Mouse (Mus musculus) limb, embryonic 14.5 days (tissue): ENCODE data around the gene Abcb9. TPM values are rescaled to one million over a fixed set of nuclear protein-coding genes. Genes with fewer than 3 reads are reported as not detected.

ENCODE experiments used
- ATAC-seq: fragments of 200-750 bp; cut with Nextera tagmentation; 2 replicates; pipeline ENCODE4 v1.8.0; 2017; ENCODE audit warnings: low read depth, moderate number of reproducible peaks, moderate TSS enrichment; ENCODE audit not compliant: low FRiP score
- DNase-seq: peaks from one replicate; pipeline ENCODE4 v3.0.0-alpha.2; 2015; ENCODE audit warnings: low spot score
- H3K27ac ChIP-seq: fragments of 300-500 bp; sonication (generic); replicated peaks from 2 replicates; pipeline ENCODE4 v1.5.1; 2014; ENCODE audit warnings: low read depth, mild to moderate bottlenecking, low read length, moderate library complexity, mixed read lengths
- H3K27me3 ChIP-seq: fragments of 300-500 bp; sonication (generic); 2 replicates; pipeline ENCODE4 v1.6.1; 2014; ENCODE audit warnings: low read length, mixed read lengths; ENCODE audit not compliant: control insufficient read depth, insufficient read depth
- H3K36me3 ChIP-seq: fragments of 300-500 bp; sonication (generic); 2 replicates; pipeline ENCODE4 v1.6.1; 2014; ENCODE audit warnings: mild to moderate bottlenecking, low read length, moderate library complexity, mixed read lengths; ENCODE audit not compliant: control insufficient read depth, insufficient read depth
- H3K4me1 ChIP-seq: fragments of 300-500 bp; sonication (generic); 2 replicates; pipeline ENCODE4 v1.6.1; 2014; ENCODE audit warnings: antibody characterized with exemption, low read length, mixed read lengths; ENCODE audit not compliant: control insufficient read depth, insufficient read depth
- H3K4me2 ChIP-seq: fragments of 300-500 bp; sonication (generic); replicated peaks from 2 replicates; pipeline ENCODE4 v1.6.1; 2014; ENCODE audit warnings: low read depth, mild to moderate bottlenecking, low read length, moderate library complexity; ENCODE audit not compliant: severe bottlenecking
- H3K4me3 ChIP-seq: fragments of 300-500 bp; sonication (generic); replicated peaks from 2 replicates; pipeline ENCODE4 v1.5.1; 2014; ENCODE audit warnings: low read length
- H3K9ac ChIP-seq: fragments of 300-500 bp; sonication (generic); 2 replicates; pipeline ENCODE4 v1.6.1; 2014; ENCODE audit warnings: mild to moderate bottlenecking, low read depth, low read length, moderate library complexity; ENCODE audit not compliant: severe bottlenecking
- H3K9me3 ChIP-seq: fragments of 300-500 bp; sonication (generic); 2 replicates; pipeline ENCODE4 v1.6.1; 2016; ENCODE audit warnings: low read length; ENCODE audit not compliant: control insufficient read depth
- POLR2A ChIP-seq: fragments of 200-500 bp; IDR thresholded peaks from 2 replicates; pipeline ENCODE4 v1.8.0; 2012; ENCODE audit warnings: inconsistent platforms, mild to moderate bottlenecking, moderate library complexity, borderline replicate concordance; ENCODE audit not compliant: insufficient read depth, insufficient read length; ENCODE audit errors: extremely low read depth
- WGBS: fragments of 180-500 bp; shearing (Covaris S2); extraction: QIAGEN DNeasy Blood & Tissue Kit; methylation state at CpG from one replicate; pipeline ENCODE4 v1.1.7; 2014; 5-methylcytosine and 5-hydroxymethylcytosine counted together
- polyA plus RNA-seq, 2 experiments: library from polyadenylated mRNA; depleted of rRNA in 1 of 2; stranded (reverse) in 1 of 2; unstranded in 1 of 2; fragments of >200 nt; fragmentation: Nextera tagmentation in 1 of 2; extraction: Ambion mirVana in 1 of 2; gene quantifications; 2 replicates each; pipeline versions ENCODE4 v1.2.1 to v1.2.3; 2012 to 2014

Gene Abcb9
- polyA plus RNA-seq, 2 experiments: 2.2 to 2.6 TPM

GRCm38 (mm10) chr5:124025587-124026441, 69.8 kb downstream of the Abcb9 start:
- Histone ChIP-seq H3K4me2 (no peak overlapping the region), H3K9ac (no peak overlapping the region), H3K9me3 (no peaks in the 10 kb centered on the region), H3K4me3 (no peak overlapping the region), H3K27me3 (no peaks in the 10 kb centered on the region), H3K36me3 (peaks cover 11% of the 10 kb centered on the region; the same call in 1 of the 2 replicates), H3K27ac (no peak overlapping the region), H3K4me1 (peaks cover 29% of the 10 kb centered on the region)
- WGBS: 83% methylated on average over 15 of the region's 15 CpGs
- ATAC-seq (no peak), DNase-seq (no peak)
- no peak for TF ChIP-seq POLR2A

- no peak for DNase-seq
- H3K4me3 ChIP-seq: no peak overlapping the region
- no peaks in the 10 kb centered on the region for H3K27me3 ChIP-seq
- TF ChIP-seq POLR2A: no peak
- no peaks in the 10 kb centered on the region for H3K9me3 ChIP-seq
- WGBS: 81% methylated on average over 9 of the region's 9 CpGs
- H3K36me3 ChIP-seq: peaks cover 11% of the 10 kb centered on the region; the same call in 1 of the 2 replicates
- peak overlapping the region; percentile 7; the same call in 1 of the 2 replicates for H3K9ac ChIP-seq
- no peak overlapping the region for H3K27ac ChIP-seq
- no peak overlapping the region for H3K4me2 ChIP-seq
- peaks cover 26% of the 10 kb centered on the region for H3K4me1 ChIP-seq
- no peak for ATAC-seq
These were observed 70.5 kb downstream of the Abcb9 start for GRCm38 (mm10) chr5:124025146-124025545.

- TF ChIP-seq POLR2A: no peak
- no peak overlapping the region for H3K4me2 ChIP-seq
- peaks cover 11% of the 10 kb centered on the region; the same call in 1 of the 2 replicates for H3K36me3 ChIP-seq
- H3K27ac ChIP-seq: no peak overlapping the region
- DNase-seq (no peak), ATAC-seq (no peak)
- WGBS: 86% methylated on average over 6 of the region's 6 CpGs
- H3K9ac ChIP-seq: no peak overlapping the region
- no peak overlapping the region for H3K4me3 ChIP-seq
- H3K4me1 ChIP-seq: peaks cover 29% of the 10 kb centered on the region
- no peaks in the 10 kb centered on the region for H3K27me3 ChIP-seq
- H3K9me3 ChIP-seq: no peaks in the 10 kb centered on the region
These were observed 70.9 kb downstream of the Abcb9 start for GRCm38 (mm10) chr5:124024677-124025076.

- no peaks in the 10 kb centered on the region for H3K9me3 ChIP-seq
- no peak overlapping the region for H3K27ac ChIP-seq
- H3K9ac ChIP-seq: no peak overlapping the region
- DNase-seq: no peak
- H3K27me3 ChIP-seq: no peaks in the 10 kb centered on the region
- no peak for TF ChIP-seq POLR2A
- H3K4me1 ChIP-seq: peaks cover 27% of the 10 kb centered on the region
- no peak for ATAC-seq
- 77% methylated on average over 7 of the region's 7 CpGs for WGBS
- peaks cover 11% of the 10 kb centered on the region; the same call in 1 of the 2 replicates for H3K36me3 ChIP-seq
- no peak overlapping the region for H3K4me3 ChIP-seq
- H3K4me2 ChIP-seq: no peak overlapping the region
These were observed 73.2 kb downstream of the Abcb9 start for GRCm38 (mm10) chr5:124022365-124022764.

GRCm38 (mm10) chr5:124021701-124022100, 73.9 kb downstream of the Abcb9 start:
- no peak overlapping the region for H3K4me2 ChIP-seq
- ATAC-seq (no peak), DNase-seq (no peak)
- H3K9me3 ChIP-seq: no peaks in the 10 kb centered on the region
- no peak overlapping the region for H3K4me3 ChIP-seq
- no peak overlapping the region for H3K9ac ChIP-seq
- TF ChIP-seq POLR2A: no peak
- no peaks in the 10 kb centered on the region for H3K27me3 ChIP-seq
- peaks cover 26% of the 10 kb centered on the region for H3K4me1 ChIP-seq
- H3K27ac ChIP-seq: no peak overlapping the region
- WGBS: 85% methylated on average over 11 of the region's 11 CpGs
- peaks cover 10% of the 10 kb centered on the region; the same call in 1 of the 2 replicates for H3K36me3 ChIP-seq
